Mouse (Mus musculus) forebrain, embryonic 14.5 days (tissue): ENCODE measurements around the gene Mgat4c. TPM values are rescaled to one million over a fixed set of nuclear protein-coding genes. Genes with fewer than 3 reads are reported as not detected.

ENCODE experiments used
- ATAC-seq: fragments of 200-750 bp; cut with Nextera tagmentation; 2 replicates; pipeline ENCODE4 v1.8.0; 2017; ENCODE audit warnings: mild to moderate bottlenecking, moderate library complexity
- DNase-seq: peaks from one replicate; pipeline ENCODE4 v3.0.0-alpha.2; 2015; ENCODE audit warnings: low spot score
- H3K27ac ChIP-seq: fragments of 300-500 bp; sonication (generic); 2 replicates; pipeline ENCODE4 v1.5.1; 2014; ENCODE audit warnings: low read depth, mild to moderate bottlenecking, control low read depth, low read length, moderate library complexity
- H3K27me3 ChIP-seq: fragments of 300-500 bp; sonication (generic); replicated peaks from 2 replicates; pipeline ENCODE4 v1.6.1; 2014; ENCODE audit warnings: low read length, control low read depth, mixed read lengths; ENCODE audit not compliant: control insufficient read depth, insufficient read depth
- H3K36me3 ChIP-seq: fragments of 300-500 bp; sonication (generic); 2 replicates; pipeline ENCODE4 v1.6.1; 2014; ENCODE audit warnings: low read length, control low read depth; ENCODE audit not compliant: control insufficient read depth, insufficient read depth
- H3K4me1 ChIP-seq: fragments of 300-500 bp; sonication (generic); 2 replicates; pipeline ENCODE4 v1.6.1; 2014; ENCODE audit warnings: antibody characterized with exemption, low read length, control low read depth; ENCODE audit not compliant: control insufficient read depth, insufficient read depth
- H3K4me2 ChIP-seq: fragments of 300-500 bp; sonication (generic); 2 replicates; pipeline ENCODE4 v1.6.1; 2014; ENCODE audit warnings: mild to moderate bottlenecking, control low read depth, low read length
- H3K4me3 ChIP-seq: fragments of 300-500 bp; sonication (generic); 2 replicates; pipeline ENCODE4 v1.5.1; 2014; ENCODE audit warnings: low read depth, low read length, control low read depth
- H3K9ac ChIP-seq: fragments of 300-500 bp; sonication (generic); 2 replicates; pipeline ENCODE4 v1.6.1; 2014; ENCODE audit warnings: mild to moderate bottlenecking, low read length, control low read depth, moderate library complexity
- H3K9me3 ChIP-seq: fragments of 300-500 bp; sonication (generic); replicated peaks from 2 replicates; pipeline ENCODE4 v1.6.1; 2016; ENCODE audit warnings: low read length, control low read depth, mixed read lengths; ENCODE audit not compliant: control insufficient read depth
- WGBS: fragments of 180-500 bp; shearing (Covaris S2); extraction: QIAGEN DNeasy Blood & Tissue Kit; methylation state at CpG from one replicate; pipeline ENCODE4 v1.1.7; 2014; 5-methylcytosine and 5-hydroxymethylcytosine counted together
- polyA plus RNA-seq: library from polyadenylated mRNA; unstranded; fragments of >200 nt; fragmentation: Nextera tagmentation; extraction: Ambion mirVana; gene quantifications from 2 replicates; pipeline ENCODE4 v1.2.1, GENCODE M21; 2014

Gene Mgat4c
- polyA plus RNA-seq, result 15.2 and 22.6 TPM in 2 replicates

GRCm38 (mm10) chr10:101681437-101681912 lies at the start of gene Mgat4c:
TSS of gene Mgat4c (plus strand) at chr10:101681487.
- Histone ChIP-seq H3K27me3 (no peaks in the 10 kb centered on the region), H3K36me3 (no peaks in the 10 kb centered on the region), H3K4me3 (no peak within 1 kb of the TSS), H3K27ac (no peak within 1 kb of the TSS), H3K4me1 (no peaks in the 10 kb centered on the region), H3K9me3 (no peaks in the 10 kb centered on the region), H3K9ac (no peak within 1 kb of the TSS), H3K4me2 (peak within 1 kb of the TSS; percentile 1; the same call in 1 of the 2 replicates)
- ATAC-seq, result peak; percentile 75; the same call in 1 of the 2 replicates
- WGBS, result 53% methylated on average over 6 of the region's 6 CpGs
- peak; percentile 79 for DNase-seq

GRCm38 (mm10) chr10:101635266-101635665 lies 46.0 kb upstream of the Mgat4c start:
- no peaks in the 10 kb centered on the region for H3K4me1 ChIP-seq
- 87% methylated on average over 6 of the region's 6 CpGs for WGBS
- H3K36me3 ChIP-seq, result no peaks in the 10 kb centered on the region
- no peak overlapping the region for H3K27ac ChIP-seq
- no peaks in the 10 kb centered on the region for H3K9me3 ChIP-seq
- H3K4me3 ChIP-seq, result no peak overlapping the region
- no peak for ATAC-seq
- DNase-seq, result no peak
- H3K9ac ChIP-seq, result no peak overlapping the region
- H3K4me2 ChIP-seq, result no peak overlapping the region
- no peaks in the 10 kb centered on the region for H3K27me3 ChIP-seq

- DNase-seq (no peak), ATAC-seq (no peak)
- 96% methylated on average over 2 of the region's 2 CpGs for WGBS
- Histone ChIP-seq H3K27me3 (no peaks in the 10 kb centered on the region), H3K4me3 (no peak overlapping the region), H3K27ac (no peak overlapping the region), H3K4me2 (no peak overlapping the region), H3K9me3 (no peaks in the 10 kb centered on the region), H3K9ac (no peak overlapping the region), H3K4me1 (no peaks in the 10 kb centered on the region), H3K36me3 (no peaks in the 10 kb centered on the region)
Observed at GRCm38 (mm10) chr10:101641048-101641447, 40.2 kb upstream of the Mgat4c start.

- Histone ChIP-seq H3K4me1 (no peaks in the 10 kb centered on the region), H3K9me3 (no peaks in the 10 kb centered on the region), H3K4me3 (no peak overlapping the region), H3K9ac (no peak overlapping the region), H3K36me3 (no peaks in the 10 kb centered on the region), H3K4me2 (peak overlapping the region; percentile 1; the same call in 1 of the 2 replicates), H3K27ac (no peak overlapping the region), H3K27me3 (no peaks in the 10 kb centered on the region)
- DNase-seq (no peak), ATAC-seq (peak; percentile 26; the same call in 1 of the 2 replicates)
- WGBS, result 57% methylated on average over 5 of the region's 5 CpGs
Observed at GRCm38 (mm10) chr10:101681914-101682313, 627 bp downstream of the Mgat4c start.

GRCm38 (mm10) chr10:101761828-101762227 lies 80.5 kb downstream of the Mgat4c start:
- WGBS, result 94% methylated on average over 3 of the region's 3 CpGs
- no peak overlapping the region for H3K9ac ChIP-seq
- DNase-seq (no peak), ATAC-seq (no peak)
- no peak overlapping the region for H3K4me3 ChIP-seq
- H3K4me1 ChIP-seq, result no peaks in the 10 kb centered on the region
- H3K27ac ChIP-seq, result no peak overlapping the region
- no peaks in the 10 kb centered on the region for H3K9me3 ChIP-seq
- no peaks in the 10 kb centered on the region for H3K36me3 ChIP-seq
- no peak overlapping the region for H3K4me2 ChIP-seq
- H3K27me3 ChIP-seq, result no peaks in the 10 kb centered on the region

- WGBS, result 54% methylated on average over 1 of the region's 1 CpGs
- Histone ChIP-seq H3K9ac (no peak overlapping the region), H3K4me3 (no peak overlapping the region), H3K4me2 (no peak overlapping the region), H3K27ac (no peak overlapping the region), H3K4me1 (no peaks in the 10 kb centered on the region), H3K27me3 (no peaks in the 10 kb centered on the region), H3K9me3 (no peaks in the 10 kb centered on the region), H3K36me3 (no peaks in the 10 kb centered on the region)
- DNase-seq (peak; percentile 68), ATAC-seq (peak; percentile 60; the same call in 1 of the 2 replicates)
Observed at GRCm38 (mm10) chr10:101770688-101771087, 89.4 kb downstream of the Mgat4c start.

- no peaks in the 10 kb centered on the region for H3K9me3 ChIP-seq
- no peak overlapping the region for H3K4me2 ChIP-seq
- no peak overlapping the region for H3K27ac ChIP-seq
- no peaks in the 10 kb centered on the region for H3K36me3 ChIP-seq
- no peak overlapping the region for H3K4me3 ChIP-seq
- peak; percentile 48 for DNase-seq
- no peak overlapping the region for H3K9ac ChIP-seq
- no peaks in the 10 kb centered on the region for H3K4me1 ChIP-seq
- peak; percentile 50; the same call in 1 of the 2 replicates for ATAC-seq
- H3K27me3 ChIP-seq, result no peaks in the 10 kb centered on the region
- WGBS, result 72% methylated on average over 4 of the region's 4 CpGs
Observed at GRCm38 (mm10) chr10:101771157-101771556, 89.9 kb downstream of the Mgat4c start.

GRCm38 (mm10) chr10:101783161-101783744 lies 102.0 kb downstream of the Mgat4c start:
- DNase-seq (no peak), ATAC-seq (no peak)
- WGBS, result 78% methylated on average over 3 of the region's 3 CpGs
- H3K27me3 ChIP-seq, result no peaks in the 10 kb centered on the region
- no peaks in the 10 kb centered on the region for H3K36me3 ChIP-seq
- H3K9ac ChIP-seq, result no peak overlapping the region
- no peak overlapping the region for H3K27ac ChIP-seq
- no peaks in the 10 kb centered on the region for H3K9me3 ChIP-seq
- no peak overlapping the region for H3K4me3 ChIP-seq
- no peaks in the 10 kb centered on the region for H3K4me1 ChIP-seq
- H3K4me2 ChIP-seq, result no peak overlapping the region

- no peak overlapping the region for H3K4me2 ChIP-seq
- no peak overlapping the region for H3K27ac ChIP-seq
- ATAC-seq (no peak), DNase-seq (no peak)
- no peak overlapping the region for H3K4me3 ChIP-seq
- no peaks in the 10 kb centered on the region for H3K9me3 ChIP-seq
- no peak overlapping the region for H3K9ac ChIP-seq
- WGBS, result 98% methylated on average over 1 of the region's 1 CpGs
- no peaks in the 10 kb centered on the region for H3K36me3 ChIP-seq
- H3K27me3 ChIP-seq, result no peaks in the 10 kb centered on the region
- no peaks in the 10 kb centered on the region; the same call in 1 of the 2 replicates for H3K4me1 ChIP-seq
Observed at GRCm38 (mm10) chr10:101795507-101795906, 114.2 kb downstream of the Mgat4c start.
